Mouse (Mus musculus) urinary bladder, adult 18-20 months (tissue): ENCODE data around the gene Abcc4.
"Not testable (repeated sequence)": the region's sequence is repeated elsewhere in the genome, so short reads cannot be mapped to it uniquely, and the experiment has no call there.

Source experiments
- DNase-seq, 2 experiments: peaks; one replicate each; pipeline ENCODE4 v3.0.0; 2022; ENCODE audit warnings: low spot score in 2 of 2, mixed read lengths in 2 of 2

Abcc4 gene

DNA sequence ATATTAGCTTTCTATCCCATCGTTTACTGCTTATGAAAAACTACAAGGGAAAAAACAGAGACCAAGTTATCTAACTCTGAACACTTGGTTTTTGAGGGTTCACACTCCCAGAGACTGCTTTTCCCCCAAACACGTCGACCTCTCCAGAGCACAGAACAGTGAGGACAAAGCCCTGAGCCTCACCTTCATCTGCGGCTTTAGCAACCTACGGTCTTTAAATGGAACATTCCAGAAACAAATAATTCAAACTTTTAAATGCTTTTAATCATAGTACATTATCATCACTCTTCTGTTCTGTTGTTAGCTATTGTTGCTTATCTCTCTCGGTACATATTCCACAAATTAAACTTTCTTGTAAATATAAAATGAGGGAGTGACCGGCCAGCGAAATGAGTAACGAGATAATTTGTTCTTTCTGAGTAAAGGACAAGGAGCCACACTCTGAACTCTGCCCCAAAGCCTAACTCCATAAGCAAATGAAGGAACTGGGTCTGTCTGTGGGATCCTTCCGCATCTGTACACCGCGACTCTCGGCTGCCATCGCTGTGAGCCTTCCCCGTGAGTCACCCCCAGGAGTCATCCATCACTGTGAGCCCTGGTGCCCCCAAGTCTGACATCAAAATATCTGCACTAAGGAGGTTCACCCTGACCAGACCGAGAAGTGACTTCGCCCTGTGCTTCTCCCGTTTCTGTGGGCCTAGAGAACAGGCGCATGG, 126.8 kb downstream of the Abcc4 start:
- DNase-seq, result no peak

DNA sequence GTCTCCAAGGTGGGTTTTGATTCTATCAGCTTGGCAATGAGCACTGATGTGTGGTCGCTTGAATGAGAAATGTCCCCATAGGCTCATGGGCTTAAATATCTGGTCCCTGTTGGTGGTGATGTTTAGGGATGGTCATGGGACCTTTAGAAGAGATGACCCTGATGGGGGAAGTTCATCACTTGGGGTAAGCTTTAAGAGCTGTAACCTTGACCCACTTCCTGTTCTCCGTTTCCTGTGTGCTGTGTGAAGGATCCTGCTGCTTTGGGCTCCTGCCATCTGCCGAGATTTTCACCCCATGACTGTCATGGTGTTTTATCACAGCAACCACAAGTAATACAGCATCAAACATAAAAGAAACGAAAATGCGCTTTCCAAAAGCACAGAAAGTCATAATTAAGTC, 128.1 kb downstream of the Abcc4 start:
- no peak for DNase-seq

DNA sequence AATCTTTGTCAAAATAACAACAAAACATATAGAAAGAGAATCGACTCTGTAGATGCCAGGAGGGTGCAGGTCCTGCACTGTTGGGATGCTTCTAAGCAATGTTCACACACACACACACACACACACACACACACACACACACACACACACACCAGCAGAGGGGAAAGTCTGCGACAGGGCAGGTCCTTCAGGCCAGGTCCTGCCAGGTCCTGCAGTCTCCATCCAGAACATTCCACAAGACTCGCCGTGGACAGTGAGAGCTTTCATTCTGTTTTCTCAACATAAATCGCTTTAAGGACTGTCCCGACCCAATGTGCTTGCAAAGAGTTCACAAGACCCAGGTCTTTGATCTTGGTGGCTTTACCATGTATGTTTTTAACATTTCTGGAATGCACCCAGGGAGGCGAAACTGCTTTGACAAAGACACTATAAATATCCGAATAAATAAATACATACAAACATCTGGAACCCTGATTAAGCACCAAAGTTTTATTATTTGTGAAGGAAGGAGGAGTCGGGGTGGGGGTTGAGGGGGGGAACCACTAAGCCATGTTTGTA, 133.3 kb downstream of the Abcc4 start:
- DNase-seq, result no peak

DNA sequence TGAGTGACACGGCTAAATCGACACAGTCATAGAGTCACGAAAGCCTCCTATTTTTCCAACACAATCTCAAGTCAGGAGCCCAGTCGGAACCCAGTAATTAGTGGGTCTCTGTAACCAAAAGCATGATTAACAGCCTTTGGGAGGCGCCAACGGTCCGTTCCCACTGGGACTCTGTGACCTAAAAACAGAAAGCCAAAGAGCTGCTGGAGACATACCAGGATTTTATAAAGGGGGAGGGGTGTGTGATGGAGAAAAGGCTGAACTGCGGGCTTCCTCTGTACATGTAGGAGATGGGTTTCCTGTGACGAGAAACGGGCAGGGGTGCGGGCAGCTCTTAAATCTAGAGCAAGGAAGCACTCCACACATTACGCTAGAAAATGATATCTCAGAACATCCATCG, 136.4 kb downstream of the Abcc4 start:
- no peak for DNase-seq

DNA sequence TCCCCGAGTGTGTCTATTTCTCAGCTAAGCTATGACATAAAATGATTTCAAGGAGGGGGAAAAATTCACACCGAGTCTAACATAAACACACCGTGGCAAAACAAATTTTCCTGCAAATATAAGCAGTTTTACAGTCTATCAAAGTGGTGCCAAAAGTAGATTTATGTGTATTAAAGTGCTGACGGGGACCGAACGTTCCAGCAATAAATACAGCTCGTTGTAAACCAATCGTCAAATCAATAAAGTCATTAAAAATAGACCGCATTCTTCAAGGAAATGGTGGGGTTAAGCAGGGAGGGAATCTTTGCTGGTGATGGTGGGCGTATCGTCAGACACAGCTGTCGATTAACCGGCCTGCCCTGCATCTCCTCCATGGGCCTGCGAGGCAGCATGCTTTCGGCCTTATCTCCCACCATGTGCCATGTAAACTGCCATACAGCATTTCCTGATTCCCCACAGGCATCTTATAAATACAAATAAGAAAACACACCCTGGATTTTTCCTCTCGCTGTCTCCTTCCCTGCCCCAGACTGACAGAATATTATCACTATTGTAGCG, 137.8 kb downstream of the Abcc4 start:
- DNase-seq, result no peak

DNA sequence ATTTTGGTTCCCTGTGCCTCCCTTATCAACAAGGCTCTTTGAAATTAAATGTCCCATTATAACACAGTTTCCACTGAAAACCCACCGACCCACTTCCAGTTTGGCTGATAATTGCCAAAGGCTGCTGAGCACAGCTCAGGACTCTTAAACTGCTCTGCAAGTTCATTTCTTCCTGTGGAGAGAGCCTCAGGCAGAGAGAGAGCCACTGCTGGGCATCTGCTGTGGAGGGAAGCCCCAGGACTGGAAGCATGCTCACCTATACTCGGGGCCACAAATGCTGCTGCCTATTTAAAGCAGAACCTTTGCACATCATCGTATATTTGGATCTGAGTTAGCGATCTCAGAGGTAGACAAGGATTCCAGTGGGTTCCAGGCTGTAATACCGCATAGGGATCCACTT, 139.2 kb downstream of the Abcc4 start:
- DNase-seq, result no peak

DNA sequence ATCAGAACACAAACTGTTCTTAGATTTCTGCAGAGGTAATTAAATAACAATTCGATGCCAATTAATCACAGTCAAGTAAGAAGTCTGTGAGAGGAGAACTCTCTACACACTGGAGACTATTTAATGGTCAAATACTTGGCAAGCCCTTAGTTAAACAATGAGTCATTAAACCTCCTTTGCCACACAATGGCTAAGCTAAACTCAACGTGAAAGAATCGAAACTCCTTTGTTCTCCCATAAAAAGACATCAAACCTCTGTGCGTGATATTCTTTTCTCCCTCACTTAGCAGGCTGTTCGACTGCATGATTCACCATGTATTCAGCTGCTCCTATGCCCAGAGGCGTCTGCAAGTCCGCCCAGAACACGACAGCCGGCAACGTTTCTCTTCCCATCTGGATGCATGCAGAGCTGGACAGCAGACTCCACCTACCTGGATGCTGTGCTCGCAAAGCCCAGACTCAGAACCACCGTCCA, 139.8 kb downstream of the Abcc4 start:
- DNase-seq, result peak in 1 of 2 experiments; percentile 39

DNA sequence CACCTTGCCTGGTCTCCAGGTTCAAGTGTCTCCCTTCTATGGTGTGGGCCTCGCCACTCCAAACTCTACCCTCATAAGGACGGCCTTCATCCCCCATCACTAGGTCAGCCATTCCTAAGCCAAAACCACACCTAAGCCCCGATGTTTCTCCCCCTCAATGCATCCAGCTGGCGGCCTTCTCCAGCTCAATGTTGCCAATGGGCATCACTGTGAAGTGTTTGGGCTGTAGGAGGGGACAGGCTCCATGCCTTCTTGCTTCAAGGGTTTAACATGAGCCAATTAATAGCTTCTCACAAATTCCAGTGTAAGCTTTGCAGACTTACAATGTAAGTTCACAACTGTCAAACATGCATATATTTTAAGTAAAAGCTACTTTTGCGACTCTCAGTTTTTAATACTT, 140.3 kb downstream of the Abcc4 start:
- DNase-seq, result no peak

DNA sequence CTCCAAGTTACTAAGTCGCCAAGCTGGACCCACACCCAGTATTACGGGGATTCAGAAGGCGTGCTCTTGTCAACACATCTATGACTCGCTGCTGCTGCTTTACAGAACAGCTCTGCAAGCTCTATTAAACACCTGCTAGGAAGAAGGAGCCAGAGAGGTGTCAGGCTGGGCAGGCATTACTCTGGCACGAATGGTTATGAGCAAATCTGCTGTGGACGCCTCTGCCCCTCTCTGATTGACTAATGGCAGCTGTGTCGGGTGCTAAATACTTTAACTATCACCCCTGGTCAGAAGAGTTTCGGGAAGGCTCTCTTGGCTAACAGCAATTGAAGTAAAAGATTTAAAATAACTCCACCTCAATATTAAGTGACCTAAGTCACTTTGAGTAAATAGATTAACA, 142.4 kb downstream of the Abcc4 start:
- DNase-seq, result no peak

DNA sequence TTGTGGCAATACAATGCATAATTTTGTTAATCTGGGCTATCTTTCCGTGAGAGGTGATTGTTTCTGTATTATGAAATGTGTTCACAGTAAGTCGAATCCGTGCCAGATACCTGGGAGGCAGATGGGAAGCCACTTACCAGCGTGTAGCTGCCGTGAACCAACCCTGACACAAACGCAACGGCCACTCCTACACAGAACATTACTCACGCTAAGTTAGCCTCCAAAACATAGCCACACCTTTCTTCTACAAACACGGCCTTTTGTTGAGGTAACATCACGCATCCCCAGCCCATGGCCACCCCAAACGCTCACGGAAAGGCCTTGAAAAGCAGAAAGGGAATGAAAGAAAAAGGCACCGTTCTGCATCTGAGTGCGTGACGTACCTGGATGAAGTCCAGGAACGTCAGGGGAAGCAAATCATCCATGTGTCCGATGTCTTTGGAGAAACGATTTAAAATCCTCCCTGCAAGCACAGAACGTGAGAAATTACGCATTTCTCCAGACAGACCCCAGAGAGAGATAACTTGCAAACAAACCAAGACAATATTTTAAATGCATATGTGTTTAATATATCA, 153.0 kb downstream of the Abcc4 start:
- no peak for DNase-seq

DNA sequence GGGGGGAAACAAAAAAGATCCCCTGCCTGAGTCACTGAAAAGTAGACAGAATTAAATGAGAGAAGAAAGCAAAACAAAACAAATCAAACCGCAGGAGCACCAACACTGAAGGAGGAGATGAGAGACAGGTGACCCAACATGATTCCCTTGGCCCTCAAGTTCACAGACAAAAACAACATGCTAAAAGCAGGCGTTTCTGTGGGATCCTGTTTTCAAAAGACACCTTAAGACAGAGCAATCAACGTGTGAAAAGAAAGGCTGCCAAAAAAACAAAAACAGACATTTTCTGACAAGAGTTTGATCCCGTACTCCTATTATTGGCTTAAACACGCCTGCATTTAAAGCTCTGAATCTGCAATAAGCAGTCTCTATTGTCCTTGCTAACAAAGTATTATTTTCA, 153.6 kb downstream of the Abcc4 start:
- no peak for DNase-seq

DNA sequence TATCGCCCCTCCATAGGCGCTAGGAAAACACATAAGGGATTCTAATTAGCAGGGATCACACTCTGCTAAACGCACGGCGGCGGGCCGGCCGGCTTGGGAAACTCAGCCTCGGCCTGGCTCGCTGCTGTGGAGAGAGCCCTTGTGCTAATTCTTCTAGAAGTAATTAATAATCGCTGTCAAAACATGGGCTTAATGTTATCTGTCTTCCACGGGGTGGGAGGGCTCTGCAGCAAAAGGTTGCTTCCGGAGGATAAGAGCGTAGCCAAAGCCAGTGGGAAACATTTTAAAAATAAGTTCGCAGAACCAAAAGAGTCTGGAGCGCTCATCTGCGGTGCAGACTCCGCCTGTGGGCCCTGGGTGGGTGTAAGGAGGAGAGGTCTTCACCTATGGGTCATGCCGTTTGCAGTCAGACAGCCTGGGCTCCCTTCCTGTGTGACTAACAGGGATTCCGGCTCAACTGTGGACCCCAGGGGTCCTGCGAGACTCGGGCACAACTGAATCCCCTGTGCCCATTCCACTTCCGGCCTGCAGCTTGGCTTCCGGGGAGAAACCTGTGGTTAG, 154.2 kb downstream of the Abcc4 start:
- DNase-seq, result no peak

DNA sequence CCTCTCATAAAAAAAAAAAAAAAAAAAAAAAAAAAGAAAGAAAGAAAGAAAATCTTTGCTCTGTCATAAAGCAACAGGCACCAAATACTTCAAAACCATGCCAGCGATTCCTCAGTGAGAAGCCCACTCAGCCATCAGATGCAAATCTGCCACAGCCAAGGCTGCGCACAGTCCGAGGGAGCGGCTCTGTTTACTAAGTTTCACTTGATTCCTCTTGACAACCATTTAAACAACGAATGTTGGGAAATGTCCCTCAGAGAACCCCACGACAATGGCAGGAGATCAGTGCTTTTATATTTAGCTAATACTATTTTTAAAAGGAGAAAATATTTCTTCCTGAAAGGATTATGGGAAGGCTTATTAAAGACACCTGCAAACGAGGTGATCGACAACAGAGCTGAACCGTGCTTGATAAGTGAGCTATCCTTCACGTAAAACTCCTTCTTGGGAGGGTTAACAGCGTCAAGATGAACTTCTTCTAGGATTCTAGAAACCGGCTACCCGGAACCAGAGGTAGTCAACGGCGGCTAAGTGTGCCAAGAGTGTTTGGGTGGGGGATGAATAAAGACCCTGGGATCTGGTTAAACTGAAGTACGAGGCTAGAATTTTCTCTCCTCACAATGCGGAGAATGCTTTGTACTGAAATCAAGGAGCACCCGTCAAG, 154.8 kb downstream of the Abcc4 start:
- DNase-seq, result no peak

DNA sequence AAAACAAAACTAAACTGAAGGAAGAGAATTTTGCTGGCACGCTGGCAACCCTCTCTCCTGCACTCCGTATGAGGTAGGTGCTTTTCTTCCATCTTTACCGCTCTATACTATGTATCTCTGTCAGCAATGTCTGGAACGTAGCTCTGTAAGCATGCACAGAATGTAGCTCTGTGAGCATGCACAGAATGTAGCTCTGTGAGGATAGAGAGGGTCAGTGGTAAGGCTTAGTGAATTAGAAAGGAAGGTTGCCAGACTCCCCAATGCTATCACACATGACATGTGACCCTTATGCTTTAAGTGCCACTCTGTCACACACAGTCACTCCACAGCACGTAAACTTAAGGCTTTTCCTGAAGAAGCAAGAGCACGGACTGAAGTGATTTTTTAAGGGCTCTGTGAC, 161.5 kb downstream of the Abcc4 start:
- no peak for DNase-seq

DNA sequence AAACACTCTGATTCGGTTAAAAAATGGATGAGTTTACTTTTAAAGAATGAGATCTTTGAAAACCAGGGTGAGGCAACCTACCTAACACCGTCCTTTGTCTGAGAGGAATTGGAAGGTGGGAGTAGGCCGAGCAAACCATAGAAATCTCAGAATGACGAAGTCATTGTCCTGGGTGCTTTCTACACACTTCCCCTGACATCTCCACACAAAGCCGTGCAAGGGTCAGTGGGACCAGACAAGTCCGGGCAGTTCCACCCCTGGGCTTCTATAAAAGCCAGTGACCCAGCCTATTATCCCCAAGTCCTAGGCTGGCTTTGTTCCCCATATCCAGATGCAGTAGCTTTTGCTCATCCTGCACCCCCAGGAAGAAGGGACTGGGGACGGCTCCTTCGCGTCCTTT, 163.1 kb downstream of the Abcc4 start:
- no peak for DNase-seq

DNA sequence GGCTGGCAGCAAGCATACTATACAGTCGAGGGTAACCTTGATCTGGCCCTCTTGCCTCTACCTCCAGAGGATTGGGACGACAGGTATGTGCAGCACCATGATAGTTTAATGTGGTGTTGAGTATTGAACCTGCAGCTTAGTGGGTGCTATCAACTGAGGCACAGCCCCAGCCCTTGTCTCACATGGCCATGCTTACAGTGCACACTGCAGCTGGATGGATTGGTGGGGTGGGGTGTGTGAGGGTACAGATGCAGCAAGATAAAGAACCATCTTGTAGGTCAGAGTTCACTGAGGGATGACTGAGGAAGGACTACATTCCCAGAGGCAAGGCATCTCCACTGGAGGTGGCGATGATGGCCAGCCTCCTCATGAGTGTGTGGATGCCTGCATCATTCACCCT, 174.5 kb downstream of the Abcc4 start:
- no peak for DNase-seq

DNA sequence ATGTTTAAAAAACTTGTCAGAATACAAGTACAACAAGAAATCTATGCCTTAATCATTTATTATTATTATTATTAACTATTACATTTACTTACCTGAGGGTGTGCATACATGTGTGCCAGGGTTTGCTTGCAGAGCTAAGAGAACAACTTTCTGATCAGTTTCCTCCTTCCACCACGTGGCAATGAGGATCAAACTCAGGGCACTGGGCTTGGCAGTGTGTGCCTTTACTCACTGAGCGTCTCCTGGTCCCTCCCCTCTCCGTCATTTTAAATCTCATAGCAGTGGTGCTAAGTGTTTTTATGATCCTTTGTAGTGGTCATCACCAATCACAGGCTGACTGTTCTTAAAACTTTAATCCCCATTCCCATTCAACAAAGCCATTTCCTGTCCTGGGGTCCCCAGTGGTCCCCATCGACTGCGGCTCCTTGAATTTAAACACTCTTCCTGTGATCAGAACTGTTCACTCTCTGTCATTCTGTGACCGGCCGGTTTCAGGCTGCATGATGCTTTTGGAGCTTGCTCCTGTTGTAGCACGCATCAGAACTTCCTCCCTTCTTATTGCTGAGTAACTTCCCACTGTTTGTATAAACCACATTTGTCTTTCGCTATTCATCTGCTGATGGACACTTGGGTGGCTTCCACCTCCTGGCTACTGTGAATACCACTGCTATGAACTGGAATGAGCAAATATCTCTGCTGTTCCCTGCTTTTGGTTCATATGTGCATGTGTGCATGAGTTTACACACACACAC, 191.6 kb downstream of the Abcc4 start:
- no peak for DNase-seq

DNA sequence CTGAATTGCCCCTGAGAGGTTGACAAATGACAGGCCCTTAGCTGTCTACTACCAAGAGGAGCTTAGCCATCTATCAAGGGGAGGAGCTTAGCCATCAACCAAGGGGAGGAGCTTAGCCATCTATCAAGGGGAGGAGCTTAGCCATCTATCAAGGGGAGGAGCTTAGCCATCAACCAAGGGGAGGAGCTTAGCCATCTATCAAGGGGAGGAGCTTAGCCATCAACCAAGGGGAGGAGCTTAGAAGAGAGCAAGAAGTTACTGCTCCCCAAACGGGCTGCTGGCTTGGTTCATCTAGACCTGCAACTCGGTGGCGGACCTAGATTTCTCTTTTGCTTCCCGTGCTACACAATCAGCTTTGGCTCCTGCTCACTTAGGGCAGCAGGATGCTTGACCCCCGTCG, 194.3 kb downstream of the Abcc4 start:
- DNase-seq, result not testable (repeated sequence)

DNA sequence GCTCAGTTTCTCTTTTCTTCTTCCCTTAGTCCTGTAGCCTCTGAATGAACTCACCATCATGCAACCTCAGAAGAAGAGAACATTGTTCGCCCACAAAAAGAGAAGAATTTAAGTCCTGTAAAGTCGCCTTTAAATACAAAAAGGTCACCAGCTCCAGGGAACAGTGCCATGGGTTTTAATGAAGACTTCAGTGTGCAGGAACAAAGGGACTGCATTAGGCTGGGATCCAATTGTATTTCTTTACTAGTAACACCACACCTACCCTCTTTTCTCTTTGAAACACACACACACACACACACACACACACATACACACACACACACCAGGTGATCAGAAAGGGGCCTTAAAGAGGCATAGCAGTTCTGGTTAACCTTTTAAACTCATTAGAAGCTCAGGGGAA, 195.2 kb downstream of the Abcc4 start:
- no peak for DNase-seq

DNA sequence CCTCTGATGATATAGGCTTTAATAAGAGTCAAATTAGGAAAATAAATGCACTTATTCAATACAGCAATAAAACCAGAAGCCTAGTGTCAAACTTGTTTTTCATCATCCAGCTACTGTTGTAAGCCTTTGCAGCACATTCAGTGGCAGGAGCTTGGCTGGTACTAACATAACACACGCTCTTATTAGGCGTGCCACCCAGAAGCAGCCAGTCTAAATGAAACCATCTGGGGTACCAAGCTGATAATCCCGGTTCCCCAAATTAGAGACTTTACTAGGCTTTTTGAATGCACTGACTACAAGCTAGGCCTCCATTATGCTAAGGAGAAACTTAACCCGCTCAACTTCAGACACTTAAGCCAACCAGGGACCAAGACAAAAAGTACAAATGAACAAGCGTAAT, 195.8 kb downstream of the Abcc4 start:
- DNase-seq, result no peak

DNA sequence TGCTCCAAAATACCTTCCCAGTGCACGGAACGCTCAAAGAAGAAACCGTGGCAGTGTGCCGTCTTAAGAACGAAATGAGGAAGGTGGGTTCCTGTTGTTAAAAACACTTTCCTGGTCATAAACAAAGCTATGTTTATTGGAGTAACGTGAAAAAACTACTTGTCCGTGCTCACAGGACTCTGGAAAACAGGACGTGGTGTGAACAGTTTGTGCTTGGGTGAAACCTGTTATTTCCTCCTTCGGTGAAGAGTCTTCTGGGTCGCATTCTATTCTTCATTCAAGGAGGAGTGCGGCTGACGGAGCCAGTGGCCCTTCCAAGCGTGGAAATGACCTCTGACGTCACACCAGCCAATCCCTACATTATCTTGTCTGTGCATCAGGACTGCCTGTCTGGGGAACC, 198.2 kb downstream of the Abcc4 start:
- no peak for DNase-seq
